Mouse (Mus musculus) cerebellum, adult 2 months (tissue): ENCODE data around the gene Usp2.

Experiments
- CTCF ChIP-seq: fragments of 200-500 bp; IDR thresholded peaks from 2 replicates; pipeline ENCODE4 v1.5.1; 2011; ENCODE audit warnings: low read depth, mild to moderate bottlenecking, control low read depth, low read length, moderate library complexity, borderline replicate concordance; ENCODE audit not compliant: insufficient read depth
- POLR2A ChIP-seq: fragments of 200-500 bp; IDR thresholded peaks from 2 replicates; pipeline ENCODE4 v1.6.1; 2011; ENCODE audit warnings: low read length, control low read depth, borderline replicate concordance; ENCODE audit not compliant: insufficient read depth

DNA sequence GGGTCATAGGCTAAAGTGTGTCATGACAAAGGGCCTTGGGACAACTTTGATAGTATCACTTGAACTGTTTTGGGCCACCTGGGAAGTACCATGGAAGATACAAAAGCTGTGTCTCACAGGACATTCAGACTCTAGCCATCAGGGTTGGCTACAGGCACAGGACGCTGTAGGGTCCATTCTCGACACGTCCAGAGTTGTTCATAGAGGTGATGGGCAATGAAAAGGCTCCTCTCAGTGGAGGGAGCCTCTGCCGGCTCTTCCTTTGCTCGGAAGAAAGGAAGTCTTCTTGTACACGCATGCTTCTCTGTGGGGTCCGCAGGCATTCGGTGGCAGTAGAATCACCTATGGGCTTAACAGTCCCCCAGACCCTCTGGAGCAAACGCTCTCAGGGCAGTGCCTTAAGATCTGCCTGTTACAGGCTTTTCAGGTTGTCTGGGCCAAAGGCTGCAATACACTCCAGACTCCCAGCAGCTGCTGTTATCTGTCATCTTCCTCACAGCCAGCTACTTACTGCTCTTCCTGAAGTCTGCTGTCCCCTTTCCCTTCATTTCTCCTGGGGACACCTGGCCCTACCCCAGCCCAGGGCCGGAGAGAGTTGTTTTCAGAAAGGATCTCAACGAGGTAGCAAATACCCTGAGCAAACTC is 10.6 kb downstream of the Usp2 start:
- TF ChIP-seq CTCF = no peak
- TF ChIP-seq POLR2A = no peak
